Mouse (Mus musculus) lung, adult 2 months (tissue): ENCODE results near the gene Fastkd5. TPM values are rescaled to one million over a fixed set of nuclear protein-coding genes. Genes with fewer than 3 reads are reported as not detected.
"Not testable (repeated sequence)": the region's sequence is repeated elsewhere in the genome, so short reads cannot be mapped to it uniquely, and the experiment has no call there.

Experiments
- DNase-seq: peaks from one replicate; pipeline ENCODE4 v3.0.0; 2022
- H3K4me1 ChIP-seq: fragments of 200-500 bp; 2 replicates; pipeline ENCODE4 v1.6.1; 2011; ENCODE audit warnings: low read length; ENCODE audit not compliant: control insufficient read depth, insufficient read depth
- H3K4me3 ChIP-seq: fragments of 200-500 bp; replicated peaks from 2 replicates; pipeline ENCODE3; 2011; ENCODE audit warnings: low read depth, mild to moderate bottlenecking, control low read depth, low read length; ENCODE audit errors: extremely low read depth
- CTCF ChIP-seq: fragments of 200-500 bp; IDR thresholded peaks from 2 replicates; pipeline ENCODE4 v1.5.1; 2011; ENCODE audit warnings: mild to moderate bottlenecking, low read length, control low read depth; ENCODE audit not compliant: insufficient read depth
- POLR2A ChIP-seq: fragments of 200-500 bp; IDR thresholded peaks from 2 replicates; pipeline ENCODE4 v1.6.1; 2011; ENCODE audit warnings: low read depth, mild to moderate bottlenecking, control low read depth, low read length, borderline replicate concordance; ENCODE audit errors: extremely low read depth
- WGBS: fragments of 180-500 bp; shearing (Covaris S2); methylation state at CpG from one replicate; pipeline ENCODE4 v1.1.7; 2018; 5-methylcytosine and 5-hydroxymethylcytosine counted together
- polyA plus RNA-seq: library from polyadenylated mRNA; depleted of rRNA; stranded (reverse); fragments of >200 nt; gene quantifications from 2 replicates; pipeline ENCODE4 v1.2.3, GENCODE M21; 2012

Fastkd5 gene
- polyA plus RNA-seq, 1 experiment: 2.1 TPM

DNA sequence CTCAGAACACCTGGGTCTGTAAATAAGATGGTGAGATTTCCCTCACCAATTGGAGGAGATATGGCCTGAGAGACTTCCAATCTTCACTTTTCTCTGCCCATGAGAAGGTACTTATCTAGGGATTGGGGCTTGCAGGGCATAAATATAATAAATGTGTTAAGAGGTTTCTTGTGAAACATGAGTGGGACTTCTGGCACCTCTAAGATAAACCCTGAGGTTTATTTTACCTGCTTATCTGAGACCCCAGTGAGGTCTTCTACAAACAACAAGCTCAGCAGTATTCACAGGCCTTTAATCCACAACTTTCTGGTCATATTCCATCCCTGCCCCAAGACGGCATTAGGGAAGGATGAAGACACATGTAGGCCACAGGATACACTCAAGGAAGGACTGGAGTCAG, 23.9 kb upstream of the Fastkd5 start:
- no peak for DNase-seq
- TF ChIP-seq CTCF (no peak), POLR2A (no peak)
- H3K4me1 ChIP-seq: no peaks in the 10 kb centered on the region
- no peak overlapping the region for H3K4me3 ChIP-seq
- 78% methylated on average over 1 of the region's 1 CpGs for WGBS

- Histone ChIP-seq H3K4me3 (no peak overlapping the region), H3K4me1 (no peaks in the 10 kb centered on the region)
- WGBS: 91% methylated on average over 2 of the region's 2 CpGs
- TF ChIP-seq POLR2A: no peak
- DNase-seq: no peak
Observed at GRCm38 (mm10) chr2:130653303-130653702, 23.5 kb upstream of the Fastkd5 start.

DNA sequence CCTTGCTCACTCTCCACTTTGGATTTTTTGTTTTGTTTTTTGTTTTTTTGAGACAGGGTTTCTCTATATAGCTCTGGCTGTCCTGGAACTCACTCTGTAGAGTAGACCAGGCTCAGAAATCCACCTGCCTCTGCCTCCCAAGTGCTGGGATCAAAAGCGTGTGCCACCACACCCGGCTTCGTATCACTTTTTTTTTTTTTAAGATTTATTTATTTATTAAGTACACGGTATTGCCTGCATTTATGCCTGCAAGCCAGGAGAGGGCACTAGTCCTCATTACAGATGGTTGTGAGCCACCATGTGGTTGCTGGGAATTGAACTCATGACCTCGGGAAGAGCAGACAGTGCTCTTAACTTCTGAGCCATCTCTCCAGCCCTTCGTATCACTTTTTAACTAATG, 19.2 kb upstream of the Fastkd5 start:
- WGBS: 77% methylated on average over 6 of the region's 6 CpGs
- not testable (repeated sequence) for DNase-seq, H3K4me1 ChIP-seq, H3K4me3 ChIP-seq

DNA sequence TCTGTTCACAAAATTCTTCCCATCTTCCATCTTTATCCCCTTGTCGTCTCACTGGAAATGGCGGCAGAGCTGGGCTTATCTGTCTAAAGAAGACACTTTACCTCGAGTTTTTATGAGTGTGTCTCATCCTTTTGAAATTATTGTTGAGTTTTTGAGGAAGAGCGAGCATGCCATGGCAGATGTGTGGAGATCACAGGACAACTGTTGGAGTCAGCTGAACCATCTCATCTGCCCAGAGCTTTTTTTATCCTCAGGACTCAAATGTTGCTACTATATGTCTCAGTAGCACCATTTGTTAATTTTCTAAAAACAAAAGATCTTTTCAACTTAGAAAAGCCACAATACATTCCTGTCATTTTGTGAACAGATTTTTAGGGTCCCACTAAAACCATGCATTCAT, 15.4 kb upstream of the Fastkd5 start:
- Histone ChIP-seq H3K4me3 (no peak overlapping the region), H3K4me1 (peaks cover 3% of the 10 kb centered on the region)
- 80% methylated on average over 4 of the region's 4 CpGs for WGBS
- DNase-seq: no peak
- TF ChIP-seq CTCF: no peak
- no peak for TF ChIP-seq POLR2A

- peak within 1 kb of the TSS; percentile 98 for H3K4me3 ChIP-seq
- TF ChIP-seq CTCF (no peak), POLR2A (peak; percentile 52; the same call in 1 of the 2 replicates)
- peak; percentile 87 for DNase-seq
- 5% methylated on average over 37 of the region's 40 CpGs for WGBS
- H3K4me1 ChIP-seq: peaks cover 3% of the 10 kb centered on the region
Observed at GRCm38 (mm10) chr2:130642684-130643369, 13.0 kb upstream of the Fastkd5 start, which contains the start of gene Lzts3. Lzts3 (minus strand) TSS chr2:130642803.

GRCm38 (mm10) chr2:130642197-130642660, 12.4 kb upstream of the Fastkd5 start:
- Histone ChIP-seq H3K4me1 (peaks cover 3% of the 10 kb centered on the region), H3K4me3 (peak overlapping the region; percentile 98)
- TF ChIP-seq CTCF (no peak), POLR2A (no peak)
- WGBS: 0% methylated on average over 24 of the region's 27 CpGs
- no peak for DNase-seq

- Histone ChIP-seq H3K4me1 (peaks cover 3% of the 10 kb centered on the region), H3K4me3 (no peak overlapping the region)
- DNase-seq: no peak
- TF ChIP-seq POLR2A (no peak), CTCF (no peak)
- WGBS: 62% methylated on average over 6 of the region's 6 CpGs
Observed at GRCm38 (mm10) chr2:130641351-130642025, 11.7 kb upstream of the Fastkd5 start.

DNA sequence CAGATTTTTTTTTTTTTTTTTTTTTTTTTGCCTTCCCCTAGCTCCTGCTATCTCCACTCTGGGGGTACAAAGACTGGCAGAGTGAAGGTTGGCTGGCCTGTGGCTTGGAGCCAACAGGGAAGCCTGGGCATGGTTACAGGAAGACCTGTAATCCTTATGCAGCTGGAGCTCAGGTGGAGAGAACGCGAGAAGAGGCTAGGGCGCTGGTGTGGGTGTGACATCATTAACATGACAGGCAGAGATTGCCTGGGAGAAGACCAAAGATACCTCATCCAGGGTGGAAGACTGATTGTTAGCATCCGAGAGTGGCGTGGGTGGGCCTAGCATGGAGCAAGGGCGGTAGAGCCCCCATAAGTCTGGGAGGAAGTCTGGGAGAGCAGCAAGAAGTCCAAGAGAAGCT, 9.4 kb upstream of the Fastkd5 start:
- WGBS: 84% methylated on average over 6 of the region's 6 CpGs
- peaks cover 5% of the 10 kb centered on the region for H3K4me1 ChIP-seq
- TF ChIP-seq CTCF: no peak
- TF ChIP-seq POLR2A: no peak
- H3K4me3 ChIP-seq: no peak overlapping the region
- no peak for DNase-seq

- no peak overlapping the region for H3K4me3 ChIP-seq
- peaks cover 5% of the 10 kb centered on the region for H3K4me1 ChIP-seq
- no peak for DNase-seq
- WGBS: 45% methylated on average over 16 of the region's 16 CpGs
- TF ChIP-seq CTCF (no peak), POLR2A (no peak)
Observed at GRCm38 (mm10) chr2:130638101-130638611, 8.3 kb upstream of the Fastkd5 start.

GRCm38 (mm10) chr2:130635847-130636246, 6.0 kb upstream of the Fastkd5 start:
- H3K4me1 ChIP-seq: peaks cover 3% of the 10 kb centered on the region; the same call in 1 of the 2 replicates
- DNase-seq: no peak
- 37% methylated on average over 21 of the region's 21 CpGs for WGBS
- no peak overlapping the region for H3K4me3 ChIP-seq
- TF ChIP-seq CTCF: no peak
- TF ChIP-seq POLR2A: no peak
